In genomic region chr16:91303776-91304709, GRCm38 (mm10) we compare ENCODE assay signal across 8 mouse cellular contexts. TPM values are rescaled to one million over a fixed set of nuclear protein-coding genes. Genes with fewer than 3 reads are reported as not detected.
DNase-seq lines count a peak whose midpoint lies in the region; ATAC-seq and TF ChIP-seq lines count a peak whose summit lies in the region.

No protein-coding gene starts in this region.

- H3K4me2 ChIP-seq in hindbrain, embryonic 14.5 days (replicated peaks) = no peak overlapping the region
- H3K4me2 ChIP-seq in midbrain, postnatal 0 days (ENCODE audit: low read depth, low read length, poor library complexity, severe bottlenecking) = no peak overlapping the region

- no peak for TF ChIP-seq CTCF in cerebellum, adult 2 months (IDR thresholded peaks at IDR 0.05; ENCODE audit: borderline replicate concordance, insufficient read depth, low read depth, low read length)
- TF ChIP-seq CTCF in midbrain, postnatal 0 days (IDR thresholded peaks at IDR 0.05) = no peak

- H3K27ac ChIP-seq in cerebellum, adult 2 months (ENCODE audit: insufficient read depth, low read length) = no peak overlapping the region
- H3K27ac ChIP-seq in hindbrain, embryonic 14.5 days = peak overlapping the region; percentile 70
- peak overlapping the region; percentile 47 for H3K27ac ChIP-seq in midbrain, postnatal 0 days (ENCODE audit: low read depth, low read length)

- no peak overlapping the region for H3K9ac ChIP-seq in hindbrain, embryonic 14.5 days
- no peak overlapping the region for H3K9ac ChIP-seq in midbrain, postnatal 0 days (replicated peaks; ENCODE audit: low read length, poor library complexity, severe bottlenecking)

- peak; percentile 81; the same call in 1 of the 2 replicates for ATAC-seq in hindbrain, embryonic 14.5 days (ENCODE audit: low FRiP score)
- peak; percentile 74 for ATAC-seq in midbrain, postnatal 0 days (ENCODE audit: low FRiP score)

- WGBS in cerebellum, adult 2 months = 7% methylated on average over 26 of the region's 26 CpGs
- WGBS in hindbrain, embryonic 14.5 days = 22% methylated on average over 26 of the region's 26 CpGs
- WGBS in midbrain, postnatal 0 days = 41% methylated on average over 26 of the region's 26 CpGs

- no peak overlapping the region for H3K4me3 ChIP-seq in cerebellum, adult 2 months (replicated peaks; ENCODE audit: insufficient read depth, low read depth, low read length)
- H3K4me3 ChIP-seq in hindbrain, embryonic 14.5 days (replicated peaks; ENCODE audit: low read length) = no peak overlapping the region
- H3K4me3 ChIP-seq in midbrain, postnatal 0 days (ENCODE audit: low read depth, low read length) = no peak overlapping the region

- no peaks in the 10 kb centered on the region for H3K36me3 ChIP-seq in hindbrain, embryonic 14.5 days (replicated peaks; ENCODE audit: control insufficient read depth, insufficient read depth)
- H3K36me3 ChIP-seq in midbrain, postnatal 0 days (ENCODE audit: insufficient read depth, low read length) = no peaks in the 10 kb centered on the region

- peak; percentile 13 for DNase-seq in kidney, adult 9 months
- no peak for DNase-seq in kidney, postnatal 14 days
- peak; percentile 31 to 39 for DNase-seq in cerebellum, adult 2 months
- no peak for DNase-seq in hindbrain, embryonic 14.5 days (ENCODE audit: low spot score)
- DNase-seq in midbrain, postnatal 0 days (ENCODE audit: low spot score) = peak; percentile 88
- no peak for DNase-seq in embryo, embryonic 11 days
- no peak for DNase-seq in embryo, embryonic 10 days (ENCODE audit: low spot score)
- no peak for DNase-seq in thymus, postnatal 10 days (ENCODE audit: low spot score in 2 of 2)

- no peaks in the 10 kb centered on the region for H3K9me3 ChIP-seq in hindbrain, embryonic 14.5 days (ENCODE audit: control insufficient read depth, low read length)
- H3K9me3 ChIP-seq in midbrain, postnatal 0 days (ENCODE audit: low read length) = no peaks in the 10 kb centered on the region

- no peaks in the 10 kb centered on the region for H3K27me3 ChIP-seq in cerebellum, adult 2 months (ENCODE audit: control insufficient read depth, insufficient read depth, low read length)
- peaks cover 91% of the 10 kb centered on the region for H3K27me3 ChIP-seq in hindbrain, embryonic 14.5 days (ENCODE audit: control insufficient read depth, insufficient read depth, low read length)
- H3K27me3 ChIP-seq in midbrain, postnatal 0 days (ENCODE audit: insufficient read depth, low read length) = peaks cover 55% of the 10 kb centered on the region

- 0 out of 2 replicates have a peak, but pooled peaks cover 3% of the 10 kb centered on the region for H3K4me1 ChIP-seq in cerebellum, adult 2 months (ENCODE audit: control insufficient read depth, insufficient read depth, low read length)
- peaks cover 16% of the 10 kb centered on the region for H3K4me1 ChIP-seq in hindbrain, embryonic 14.5 days (replicated peaks; ENCODE audit: control insufficient read depth, insufficient read depth, low read length)
- H3K4me1 ChIP-seq in midbrain, postnatal 0 days (ENCODE audit: insufficient read depth, low read length) = peaks cover 2% of the 10 kb centered on the region; the same call in 1 of the 2 replicates

- TF ChIP-seq POLR2A in cerebellum, adult 2 months (IDR thresholded peaks at IDR 0.05; ENCODE audit: borderline replicate concordance, insufficient read depth, low read length) = no peak

RNA-seq across cellular contexts. Expression of gene Olig1, which starts 34.5 kb away (rescaled TPM):
- polyA plus RNA-seq in cerebellum, adult 2 months (2012; rRNA removed) = 191 and 233 TPM in 2 replicates
- polyA plus RNA-seq in hindbrain, embryonic 14.5 days (2014; fragmentation: Nextera tagmentation; extraction: Ambion mirVana) = 93.4 and 118 TPM in 2 replicates
- 153 and 196 TPM in 2 replicates for total RNA-seq in midbrain, postnatal 0 days (2014; rRNA removed)
- 167 and 180 TPM in 2 replicates for polyA plus RNA-seq in midbrain, postnatal 0 days (2015; fragmentation: Nextera tagmentation; extraction: Ambion mirVana)

Comparison
In these comparisons a context has a peak if more than half of its experiments do, and no peak if none do; other contexts are left out.
1. DNase-seq: peak in kidney, adult 9 months (single experiment), cerebellum, adult 2 months (2 of 2) and midbrain, postnatal 0 days (single experiment); none in kidney, postnatal 14 days (single experiment), hindbrain, embryonic 14.5 days (single experiment), embryo, embryonic 11 days (single experiment), embryo, embryonic 10 days (single experiment) and thymus, postnatal 10 days (0 of 2).